Mouse (Mus musculus) skeletal muscle tissue, adult 2 months (tissue): Measurements from ENCODE around the gene Rspo3.
A peak's percentile ranks its signal among the peaks of the same experiment; 100 is the strongest.

Experiments used
- DNase-seq: peaks from one replicate; pipeline ENCODE4 v3.0.0-alpha.2; 2012; ENCODE audit warnings: low read depth, low spot score

Rspo3 gene

GRCm38 (mm10) chr10:29441297-29441696 is 94.4 kb downstream of the Rspo3 start:
- no peak for DNase-seq

GRCm38 (mm10) chr10:29432935-29433453 is 102.7 kb downstream of the Rspo3 start:
- DNase-seq: no peak

DNA sequence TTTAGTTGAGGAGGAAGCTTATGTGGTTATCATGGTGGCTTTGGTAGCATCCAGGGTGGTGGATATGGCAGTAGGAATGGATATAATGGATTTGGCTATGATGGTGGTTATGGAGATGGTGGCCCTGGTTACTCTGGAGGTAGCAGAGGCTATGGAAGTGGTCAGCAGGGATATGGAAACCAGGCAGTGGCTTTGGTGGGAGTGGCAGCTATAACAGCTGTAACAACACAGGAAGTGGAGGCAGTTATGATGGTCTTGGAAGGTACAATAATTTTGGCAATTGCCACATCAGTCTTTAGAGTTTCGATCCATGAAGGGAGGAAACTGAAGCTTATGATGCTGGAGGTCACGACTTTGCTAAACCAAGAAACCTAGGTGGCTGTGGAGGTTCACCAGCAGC is 109.0 kb downstream of the Rspo3 start:
- DNase-seq: no peak

- DNase-seq: no peak
Measured at GRCm38 (mm10) chr10:29424571-29424970, 111.1 kb downstream of the Rspo3 start.

- DNase-seq: peak; percentile 50
Measured at GRCm38 (mm10) chr10:29414361-29414760, 121.3 kb downstream of the Rspo3 start.

DNA sequence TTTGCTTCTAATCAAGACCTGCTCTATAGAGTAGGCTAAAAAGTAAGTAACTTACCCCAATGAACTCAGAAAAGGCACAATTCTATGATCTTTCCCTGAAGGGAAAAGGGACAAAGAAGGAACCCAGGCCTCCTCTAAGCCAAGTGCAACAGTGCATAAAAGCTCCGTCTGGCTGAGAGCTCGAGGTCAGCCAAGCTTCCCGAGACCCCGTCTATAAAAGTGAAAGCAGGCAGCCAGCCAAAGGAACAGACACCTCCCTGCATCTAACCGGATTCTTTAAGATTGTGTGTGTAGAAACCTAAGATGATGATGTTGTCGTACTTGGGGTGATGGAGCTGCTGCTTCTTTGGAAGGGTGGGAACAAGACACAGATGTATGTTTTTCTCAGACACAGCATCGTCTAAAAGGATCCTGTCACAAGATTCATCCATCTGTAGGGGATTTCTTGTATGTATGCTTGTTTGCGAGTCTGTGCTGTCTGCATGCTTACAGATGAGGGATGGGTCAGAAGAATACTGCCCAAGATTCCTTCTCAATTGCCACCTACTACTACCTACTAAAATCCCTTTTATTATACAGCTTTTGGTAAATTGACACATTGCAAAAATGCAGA is 132.9 kb downstream of the Rspo3 start:
- DNase-seq: no peak
